Mouse (Mus musculus) bone marrow macrophage, adult 2 months (primary cell): Measurements from ENCODE around the gene Cemip2. TPM values are rescaled to one million over a fixed set of nuclear protein-coding genes. Genes with fewer than 3 reads are reported as not detected.

Experiments
- H3K27ac ChIP-seq: 2 replicates; pipeline ENCODE4 v1.5.1; 2012; ENCODE audit warnings: low read depth, low read length; ENCODE audit not compliant: insufficient read depth
- H3K4me1 ChIP-seq: 2 replicates; pipeline ENCODE4 v1.6.1; 2012; ENCODE audit warnings: low read length; ENCODE audit not compliant: control insufficient read depth, insufficient read depth
- H3K4me3 ChIP-seq: 2 replicates; pipeline ENCODE4 v1.5.1; 2012; ENCODE audit warnings: mild to moderate bottlenecking, low read length, moderate library complexity; ENCODE audit not compliant: insufficient read depth
- CTCF ChIP-seq: IDR thresholded peaks from 2 replicates; pipeline ENCODE4 v1.5.1; 2012; ENCODE audit warnings: low read depth, mild to moderate bottlenecking, low read length, moderate library complexity
- POLR2A ChIP-seq: IDR thresholded peaks from 2 replicates; pipeline ENCODE4 v1.6.1; 2012; ENCODE audit warnings: mild to moderate bottlenecking, low read depth, low read length, borderline replicate concordance
- polyA plus RNA-seq: library from polyadenylated mRNA; stranded (reverse); fragments of >200 nt; gene quantifications from 2 replicates; pipeline ENCODE4 v1.2.4, GENCODE M21; 2012; ENCODE audit not compliant: missing spikeins, insufficient read depth, insufficient read length

The Cemip2 gene
- polyA plus RNA-seq, 1 experiment: 5.5 TPM

DNA sequence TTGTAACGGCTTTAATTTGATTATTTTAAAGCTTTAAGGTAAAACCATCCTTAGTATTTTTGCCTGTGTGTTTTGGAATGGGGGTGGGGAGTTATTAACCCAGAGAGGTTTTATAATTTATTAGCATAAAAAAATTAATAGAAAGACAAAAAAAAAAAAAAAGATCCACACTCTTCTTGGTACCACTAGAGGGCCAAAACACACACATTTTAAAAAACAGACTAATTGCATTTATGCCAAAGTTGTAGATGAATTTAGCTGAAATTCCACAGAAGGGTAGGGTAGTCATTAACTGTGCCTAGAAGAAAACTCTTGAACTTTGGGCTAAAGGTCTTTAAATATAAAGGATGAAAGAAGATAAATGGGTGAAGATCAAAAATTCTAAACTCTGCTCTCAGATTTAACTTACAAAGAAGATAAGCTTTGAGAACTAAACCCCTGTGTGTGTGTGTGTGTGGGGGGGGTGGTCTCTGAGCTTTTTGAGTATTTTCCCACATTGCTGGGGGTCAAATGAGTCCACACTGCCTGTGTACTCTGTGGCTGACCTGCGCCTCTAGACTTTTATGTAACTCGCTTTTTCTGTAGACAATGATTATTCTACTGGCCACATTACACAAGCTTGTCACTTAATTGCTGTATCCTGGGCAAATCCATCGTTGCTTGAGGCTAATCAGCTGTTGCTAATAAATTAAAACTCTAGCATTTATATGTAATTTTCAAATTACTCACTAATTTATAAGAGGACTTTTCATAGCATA is 47.2 kb downstream of the Cemip2 start:
- H3K4me1 ChIP-seq: peaks cover 12% of the 10 kb centered on the region

DNA sequence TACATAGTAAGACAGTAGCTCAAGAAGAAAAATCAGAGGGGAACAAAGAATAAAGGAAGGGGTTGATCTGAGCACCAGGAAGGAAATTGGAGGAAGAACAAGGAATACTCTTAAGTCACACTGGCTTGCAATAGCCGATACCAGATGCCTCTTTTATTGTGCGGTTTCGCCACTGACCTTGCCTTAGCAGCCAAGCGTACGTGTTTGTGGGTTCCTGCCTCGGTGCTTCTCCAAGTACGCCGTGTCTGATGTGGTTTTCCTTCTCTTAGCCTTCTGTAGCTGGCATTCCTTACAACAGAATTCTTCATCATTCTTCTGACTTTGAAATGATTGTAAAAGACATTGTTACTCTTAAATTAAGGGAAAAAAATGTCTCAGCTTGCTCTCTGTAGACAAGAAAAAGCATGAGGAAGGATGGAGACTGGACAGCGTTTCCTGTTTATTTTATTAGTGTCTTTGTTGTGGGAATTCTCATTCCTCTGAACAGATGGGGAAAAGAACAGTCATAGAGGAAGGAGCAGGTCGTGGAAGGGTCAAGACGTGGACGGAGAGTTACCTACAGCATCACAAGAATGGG is 55.4 kb downstream of the Cemip2 start:
- no peak for TF ChIP-seq POLR2A
- TF ChIP-seq CTCF: no peak
- Histone ChIP-seq H3K27ac (no peak overlapping the region), H3K4me1 (peaks cover 9% of the 10 kb centered on the region; the same call in 1 of the 2 replicates), H3K4me3 (no peak overlapping the region)

More for the DNA sequence above, 47.2 kb downstream of the Cemip2 start:
- no peak overlapping the region for H3K4me3 ChIP-seq
- no peak for TF ChIP-seq POLR2A
- TF ChIP-seq CTCF: no peak
- no peak overlapping the region for H3K27ac ChIP-seq

DNA sequence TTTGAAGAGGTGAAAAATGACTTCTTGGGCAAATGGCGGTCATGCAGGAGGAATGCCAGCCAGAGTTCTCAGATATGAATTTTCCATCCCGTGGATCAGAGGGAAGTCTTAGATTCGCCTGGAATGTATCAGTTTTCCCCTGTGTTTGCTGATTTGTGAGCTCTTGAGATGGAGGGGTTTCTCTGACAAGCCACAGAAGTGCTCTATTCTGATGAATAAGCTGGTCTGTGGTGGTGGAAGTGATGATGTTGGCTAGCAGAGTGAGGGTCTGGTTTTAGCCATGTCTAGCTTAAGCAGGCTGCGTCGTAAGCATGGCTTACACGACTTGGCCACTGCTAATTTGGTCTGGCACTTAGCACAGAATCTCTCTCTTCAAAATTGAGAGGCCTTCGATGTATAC is 56.8 kb downstream of the Cemip2 start:
- TF ChIP-seq CTCF (no peak), POLR2A (no peak)
- H3K27ac ChIP-seq: no peak overlapping the region
- peaks cover 9% of the 10 kb centered on the region; the same call in 1 of the 2 replicates for H3K4me1 ChIP-seq
- no peak overlapping the region for H3K4me3 ChIP-seq

DNA sequence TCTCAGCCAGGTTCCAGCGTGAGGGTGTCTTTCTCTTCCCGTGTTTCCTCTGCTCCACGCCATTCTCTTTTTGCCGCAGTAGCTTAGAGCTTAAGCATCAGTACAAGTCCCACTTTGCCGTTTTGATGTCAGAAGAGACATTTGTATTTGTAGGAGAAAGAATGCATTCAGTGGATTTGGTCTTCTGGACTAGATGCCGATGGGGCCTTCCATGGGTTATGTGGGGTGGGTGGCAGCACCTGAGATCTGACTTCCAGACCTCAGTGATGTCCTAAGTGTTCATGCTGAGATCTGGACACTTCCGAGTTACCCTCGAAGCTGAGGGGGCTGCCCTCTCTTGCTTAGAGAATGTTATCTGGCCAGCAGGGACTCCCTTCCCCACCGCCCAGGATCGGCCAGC is 72.6 kb downstream of the Cemip2 start:
- TF ChIP-seq CTCF (no peak), POLR2A (no peak)
- Histone ChIP-seq H3K4me1 (peaks cover 4% of the 10 kb centered on the region; the same call in 1 of the 2 replicates), H3K27ac (no peak overlapping the region), H3K4me3 (no peak overlapping the region)

DNA sequence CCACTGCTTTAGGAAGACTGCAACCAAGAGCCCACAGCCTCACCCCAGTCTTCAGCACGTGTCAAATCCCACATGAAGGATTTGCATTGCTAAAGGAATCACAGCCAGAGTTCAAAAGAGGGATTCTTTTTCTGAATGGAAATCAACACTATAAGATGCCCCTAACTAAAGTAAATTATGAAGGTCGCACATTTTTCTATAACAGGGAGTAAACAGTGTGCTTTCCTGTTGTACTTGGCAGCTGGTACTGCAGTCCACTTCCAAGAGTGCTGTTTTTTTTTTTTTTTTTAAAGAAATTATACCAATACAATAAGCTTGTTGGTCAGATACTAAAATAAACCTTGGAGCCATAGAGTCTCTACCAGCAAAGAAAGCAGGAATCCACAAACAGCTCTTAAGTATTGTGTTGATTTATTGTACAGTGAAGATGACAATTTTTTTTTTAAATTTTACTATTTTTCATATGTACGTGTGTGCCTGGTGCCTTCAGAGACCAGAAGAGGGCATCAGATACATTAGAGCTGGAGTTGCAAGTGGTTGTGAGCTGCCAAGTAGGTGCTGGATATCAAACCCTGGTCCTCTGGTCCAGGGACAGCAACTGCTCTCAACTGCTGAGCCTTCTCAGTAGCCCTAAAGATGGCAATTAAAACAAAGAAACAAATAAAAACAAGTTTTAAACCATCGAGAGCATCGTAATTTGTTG is 76.5 kb downstream of the Cemip2 start:
- H3K4me1 ChIP-seq: no peaks in the 10 kb centered on the region
- TF ChIP-seq POLR2A: no peak
- TF ChIP-seq CTCF: no peak
- H3K4me3 ChIP-seq: no peak overlapping the region
- H3K27ac ChIP-seq: no peak overlapping the region

DNA sequence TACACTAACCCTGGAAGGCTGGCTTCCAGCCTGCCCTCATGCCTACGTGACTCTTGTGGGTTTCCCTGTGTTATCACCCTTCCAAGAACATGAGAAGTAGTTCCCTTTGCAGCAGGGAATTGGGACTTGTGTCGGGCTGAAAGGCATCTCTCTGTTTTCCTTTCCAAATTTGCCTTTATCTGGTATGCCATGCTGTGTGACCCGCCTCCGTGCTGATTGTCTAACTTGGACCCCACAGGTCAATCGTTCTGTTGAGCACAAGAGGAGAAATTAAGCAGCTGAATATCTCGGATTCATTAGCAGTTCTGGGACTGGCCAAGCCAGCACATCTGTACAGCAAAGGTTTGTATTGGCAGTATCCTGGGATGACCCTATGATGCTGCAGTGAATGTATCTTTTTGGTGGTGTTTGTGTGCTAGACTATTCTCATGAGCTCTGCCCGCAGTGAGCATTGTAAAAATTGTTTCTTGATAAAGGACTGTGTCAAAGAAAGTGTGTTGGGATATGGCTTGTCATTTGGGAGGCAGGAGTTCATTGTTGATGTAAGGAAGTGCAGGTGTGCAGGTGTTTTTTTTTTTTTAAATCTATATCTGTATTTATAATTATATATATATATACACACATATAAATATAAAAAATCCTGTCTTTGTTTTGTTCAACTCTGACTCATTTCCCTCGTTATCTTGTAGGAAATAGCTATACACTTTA is 77.4 kb downstream of the Cemip2 start:
- H3K27ac ChIP-seq: no peak overlapping the region
- TF ChIP-seq POLR2A: no peak
- TF ChIP-seq CTCF: no peak
- peaks cover 2% of the 10 kb centered on the region; the same call in 1 of the 2 replicates for H3K4me1 ChIP-seq
- no peak overlapping the region for H3K4me3 ChIP-seq

DNA sequence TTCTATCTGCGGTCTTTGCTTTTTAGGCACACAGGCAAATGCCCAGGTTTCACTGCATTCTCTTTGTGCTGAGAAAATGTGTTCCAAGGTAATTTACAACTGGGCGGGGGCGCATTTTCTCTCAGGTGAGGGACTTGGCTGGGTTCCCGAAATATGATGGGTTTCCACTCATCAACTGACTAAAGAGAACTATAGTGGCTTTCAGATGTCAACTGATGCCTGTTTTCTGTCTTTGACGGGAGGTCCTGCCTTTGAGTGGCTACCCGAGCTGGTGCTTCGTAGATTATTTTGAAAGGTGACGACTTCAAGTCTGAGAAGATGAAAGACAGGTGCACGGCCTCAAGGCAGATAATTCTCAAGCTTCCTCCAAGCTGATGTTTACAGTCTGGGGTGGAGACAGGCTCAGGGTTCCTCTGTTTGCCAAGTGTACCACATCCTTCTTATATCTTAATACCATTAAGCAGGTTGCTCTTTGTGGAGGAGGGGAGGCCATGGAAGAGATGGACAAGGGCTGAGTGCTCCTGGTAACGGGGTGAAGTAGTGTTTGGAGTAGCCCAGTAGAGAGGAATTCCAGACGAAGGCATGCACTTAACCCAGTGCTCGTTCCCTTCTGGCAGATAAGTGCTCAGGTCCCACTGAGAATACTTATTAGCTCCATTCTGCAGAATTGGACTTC is 80.8 kb downstream of the Cemip2 start:
- no peak overlapping the region for H3K4me3 ChIP-seq
- H3K4me1 ChIP-seq: peaks cover 15% of the 10 kb centered on the region
- no peak overlapping the region for H3K27ac ChIP-seq
- TF ChIP-seq POLR2A: no peak

DNA sequence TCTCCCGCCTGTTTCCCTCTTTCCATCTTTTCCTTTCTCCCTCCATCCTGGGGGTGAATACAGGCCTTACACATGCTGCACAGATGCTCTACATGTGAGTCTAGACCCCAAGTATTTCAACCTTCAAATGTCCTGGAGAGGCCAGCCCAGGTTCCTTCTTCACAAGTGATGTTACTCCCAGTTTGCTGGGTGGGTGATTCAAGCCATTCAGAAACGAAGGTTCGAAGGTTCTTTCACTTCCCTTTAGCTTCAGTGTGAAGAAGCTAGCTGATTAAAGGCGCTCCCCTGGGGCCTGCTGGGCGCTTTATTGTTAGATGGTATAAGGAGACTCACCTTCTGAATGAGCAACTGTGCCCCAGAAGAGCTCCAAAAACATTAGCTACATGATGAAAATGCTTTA is 82.0 kb downstream of the Cemip2 start:
- Histone ChIP-seq H3K27ac (no peak overlapping the region), H3K4me1 (peaks cover 16% of the 10 kb centered on the region), H3K4me3 (no peak overlapping the region)
- TF ChIP-seq POLR2A (no peak), CTCF (no peak)

DNA sequence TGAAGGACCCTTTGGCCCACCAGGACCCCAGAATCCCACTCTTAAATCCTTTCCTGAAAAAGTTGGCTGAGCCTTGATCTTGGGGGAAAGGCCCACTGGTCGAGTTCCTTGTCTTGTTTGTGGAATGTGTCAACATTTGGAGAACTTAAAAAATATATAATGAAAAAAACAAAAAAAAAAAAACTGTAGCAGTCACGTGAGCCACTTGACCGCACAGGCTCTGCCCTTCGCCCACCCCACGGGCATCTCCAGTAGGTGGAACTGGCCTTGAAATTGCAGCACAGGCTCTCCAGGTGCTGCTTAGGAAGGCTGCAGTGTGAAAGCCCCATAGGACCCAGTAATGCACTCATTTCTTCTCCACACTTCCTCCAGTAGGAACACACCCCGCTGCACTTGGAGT is 82.8 kb downstream of the Cemip2 start:
- no peak overlapping the region for H3K27ac ChIP-seq

DNA sequence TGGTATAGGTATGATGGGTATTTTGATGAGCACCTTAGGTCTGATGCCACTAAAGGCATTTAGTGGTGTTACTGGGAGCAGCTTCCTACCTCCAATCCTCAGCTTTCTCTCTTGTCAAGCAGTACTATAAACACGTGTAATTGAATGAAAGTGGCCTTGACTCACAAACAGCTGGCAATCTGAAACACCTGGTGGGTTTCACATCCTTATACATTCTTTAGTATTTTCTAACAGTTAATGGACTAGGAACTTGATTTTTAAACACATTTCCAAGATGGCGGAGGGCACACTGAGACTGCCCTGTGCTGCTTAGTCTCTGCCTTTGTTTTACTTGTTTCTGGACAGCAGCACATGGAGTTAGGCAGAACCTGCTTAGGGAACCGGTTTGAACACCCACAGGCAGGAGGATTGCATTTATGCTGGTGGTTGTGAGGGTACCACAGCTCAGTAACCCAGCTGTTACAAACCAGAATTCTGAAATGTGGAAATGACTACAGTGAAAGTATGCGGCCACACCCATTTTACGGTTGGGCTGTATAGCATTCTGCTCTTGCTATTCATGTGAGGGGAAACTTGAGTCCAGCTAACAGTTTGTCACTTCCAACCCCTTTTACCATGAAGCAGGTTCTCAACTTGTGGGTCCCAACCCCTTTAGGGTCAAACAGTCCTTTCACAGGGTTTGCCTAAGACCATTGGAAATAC is 84.3 kb downstream of the Cemip2 start:
- no peak for TF ChIP-seq CTCF
- no peak for TF ChIP-seq POLR2A
- Histone ChIP-seq H3K4me3 (no peak overlapping the region), H3K4me1 (peaks cover 19% of the 10 kb centered on the region), H3K27ac (no peak overlapping the region)

More for the DNA sequence above, 82.8 kb downstream of the Cemip2 start:
- Histone ChIP-seq H3K4me1 (peaks cover 19% of the 10 kb centered on the region), H3K4me3 (no peak overlapping the region)
- no peak for TF ChIP-seq CTCF
- TF ChIP-seq POLR2A: no peak
